Mouse (Mus musculus) small intestine, adult 2 months (tissue): ENCODE data around the gene Asic1.

Experiments
- CTCF ChIP-seq: fragments of 200-500 bp; IDR thresholded peaks from 2 replicates; pipeline ENCODE4 v1.5.1; 2012; ENCODE audit warnings: low read depth, mild to moderate bottlenecking, control low read depth, inconsistent platforms, low read length, moderate library complexity, mixed read lengths; ENCODE audit not compliant: insufficient replicate concordance, insufficient read length; ENCODE audit errors: extremely low read depth
- POLR2A ChIP-seq: fragments of 200-500 bp; IDR thresholded peaks from 2 replicates; pipeline ENCODE4 v1.6.1; 2012; ENCODE audit warnings: low read depth, mild to moderate bottlenecking, control low read depth, inconsistent platforms, low read length, moderate library complexity

- no peak for TF ChIP-seq POLR2A
- TF ChIP-seq CTCF, result no peak
These were observed 32.6 kb upstream of the Asic1 start for GRCm38 (mm10) chr15:99637405-99638123.
